Mouse (Mus musculus) stomach, embryonic 16.5 days (tissue): ENCODE measurements around the gene Gcsh. TPM values are rescaled to one million over a fixed set of nuclear protein-coding genes. Genes with fewer than 3 reads are reported as not detected.

Experiments used
- ATAC-seq: fragments of 200-750 bp; cut with Nextera tagmentation; 2 replicates; pipeline ENCODE4 v1.8.0; 2017; ENCODE audit warnings: moderate number of reproducible peaks, moderate TSS enrichment; ENCODE audit not compliant: insufficient read depth, low FRiP score
- H3K27ac ChIP-seq: fragments of 300-500 bp; sonication (generic); 2 replicates; pipeline ENCODE4 v1.5.1; 2014; ENCODE audit warnings: low read length
- H3K27me3 ChIP-seq: fragments of 300-500 bp; sonication (generic); 2 replicates; pipeline ENCODE4 v1.6.1; 2014; ENCODE audit warnings: low read length, control low read depth, mixed read lengths; ENCODE audit not compliant: control insufficient read depth, insufficient read depth
- H3K36me3 ChIP-seq: fragments of 300-500 bp; sonication (generic); 2 replicates; pipeline ENCODE4 v1.6.1; 2014; ENCODE audit warnings: low read length; ENCODE audit not compliant: control insufficient read depth, insufficient read depth
- H3K4me1 ChIP-seq: fragments of 300-500 bp; sonication (generic); 2 replicates; pipeline ENCODE4 v1.6.1; 2014; ENCODE audit warnings: low read length, control low read depth, mixed read lengths; ENCODE audit not compliant: control insufficient read depth, insufficient read depth
- H3K4me2 ChIP-seq: fragments of 300-500 bp; sonication (generic); 2 replicates; pipeline ENCODE4 v1.6.1; 2014; ENCODE audit warnings: low read depth, low read length, mixed read lengths
- H3K4me3 ChIP-seq: fragments of 300-500 bp; sonication (generic); replicated peaks from 2 replicates; pipeline ENCODE4 v1.5.1; 2014; ENCODE audit warnings: mild to moderate bottlenecking, low read length
- H3K9ac ChIP-seq: fragments of 300-500 bp; sonication (generic); 2 replicates; pipeline ENCODE4 v1.6.1; 2014; ENCODE audit warnings: low read length
- H3K9me3 ChIP-seq: fragments of 300-500 bp; sonication (generic); replicated peaks from 2 replicates; pipeline ENCODE4 v1.6.1; 2016; ENCODE audit warnings: low read length, control low read depth; ENCODE audit not compliant: control insufficient read depth
- WGBS: fragments of 180-500 bp; shearing (Covaris S2); extraction: QIAGEN DNeasy Blood & Tissue Kit; methylation state at CpG from one replicate; pipeline ENCODE4 v1.1.7; 2014; 5-methylcytosine and 5-hydroxymethylcytosine counted together
- polyA plus RNA-seq: library from polyadenylated mRNA; unstranded; fragments of >200 nt; fragmentation: Nextera tagmentation; extraction: Ambion mirVana; gene quantifications from 2 replicates; pipeline ENCODE4 v1.2.1, GENCODE M21; 2015

Gene Gcsh
- polyA plus RNA-seq, 1 experiment from 2014 or later, result 118 TPM

DNA sequence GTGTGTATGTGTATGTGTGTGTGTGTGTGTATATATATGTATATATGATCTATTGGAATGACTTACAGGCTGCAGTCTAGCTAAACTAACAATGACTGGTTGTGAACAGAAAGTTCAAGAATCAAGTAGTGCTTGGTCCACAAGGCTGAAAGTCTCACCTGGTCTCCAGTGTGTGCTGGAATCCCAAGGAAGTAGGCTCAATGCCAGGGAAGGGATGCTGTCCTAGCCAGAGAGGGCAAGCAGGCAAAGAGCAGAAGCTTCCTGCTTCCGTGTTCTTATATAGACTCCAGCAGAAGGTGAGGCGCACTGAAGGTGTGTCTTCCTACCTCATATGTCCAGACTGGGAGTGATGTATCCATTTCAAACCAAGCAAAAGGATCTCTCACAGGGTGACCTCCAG, 41.6 kb downstream of the Gcsh start:
- no peak for ATAC-seq
- Histone ChIP-seq H3K4me1 (peaks cover 7% of the 10 kb centered on the region), H3K36me3 (no peaks in the 10 kb centered on the region), H3K9me3 (no peaks in the 10 kb centered on the region), H3K9ac (no peak overlapping the region), H3K4me3 (no peak overlapping the region), H3K27ac (peak overlapping the region; percentile 20; the same call in 1 of the 2 replicates), H3K27me3 (no peaks in the 10 kb centered on the region), H3K4me2 (no peak overlapping the region)
- 79% methylated on average over 2 of the region's 2 CpGs for WGBS

GRCm38 (mm10) chr8:116951369-116951768, 42.0 kb downstream of the Gcsh start:
- Histone ChIP-seq H3K9ac (no peak overlapping the region), H3K4me2 (no peak overlapping the region)

DNA sequence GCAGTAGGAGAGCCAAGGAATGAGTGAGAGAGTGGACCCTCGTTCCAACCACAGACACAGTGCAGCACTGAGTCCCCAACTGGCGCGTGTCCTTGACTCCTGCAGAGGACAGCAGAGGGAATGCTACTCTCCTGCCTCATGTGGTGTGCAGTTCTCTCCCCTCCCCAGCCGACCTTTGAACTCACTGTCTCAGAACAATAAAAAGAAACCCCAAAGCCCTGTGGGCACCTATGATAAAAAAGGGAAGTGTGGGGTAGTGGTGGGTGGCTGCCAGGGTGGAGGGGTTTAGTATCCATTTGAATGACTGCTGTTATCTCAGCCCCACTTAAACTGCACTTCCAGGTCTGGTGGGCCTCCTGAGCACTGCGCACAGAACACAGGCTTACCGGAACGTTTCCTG, 45.7 kb downstream of the Gcsh start:
- H3K9me3 ChIP-seq, result no peaks in the 10 kb centered on the region
- no peak overlapping the region for H3K9ac ChIP-seq
- H3K4me2 ChIP-seq, result no peak overlapping the region
- H3K27ac ChIP-seq, result no peak overlapping the region
- H3K4me3 ChIP-seq, result no peak overlapping the region
- no peak for ATAC-seq
- peaks cover 24% of the 10 kb centered on the region for H3K4me1 ChIP-seq
- no peaks in the 10 kb centered on the region for H3K27me3 ChIP-seq
- no peaks in the 10 kb centered on the region for H3K36me3 ChIP-seq
- WGBS, result 77% methylated on average over 7 of the region's 7 CpGs

More at GRCm38 (mm10) chr8:116951369-116951768, 42.0 kb downstream of the Gcsh start:
- Histone ChIP-seq H3K27me3 (no peaks in the 10 kb centered on the region), H3K4me3 (no peak overlapping the region), H3K27ac (peak overlapping the region; percentile 20; the same call in 1 of the 2 replicates), H3K36me3 (no peaks in the 10 kb centered on the region), H3K4me1 (peaks cover 7% of the 10 kb centered on the region), H3K9me3 (no peaks in the 10 kb centered on the region)
- peak; percentile 69; the same call in 1 of the 2 replicates for ATAC-seq
- WGBS, result 45% methylated on average over 5 of the region's 5 CpGs

- no peak overlapping the region for H3K4me3 ChIP-seq
- WGBS, result 82% methylated on average over 6 of the region's 6 CpGs
- no peaks in the 10 kb centered on the region for H3K27me3 ChIP-seq
- H3K9ac ChIP-seq, result no peak overlapping the region
- no peaks in the 10 kb centered on the region for H3K36me3 ChIP-seq
- peak overlapping the region; percentile 26; the same call in 1 of the 2 replicates for H3K4me2 ChIP-seq
- peaks cover 24% of the 10 kb centered on the region for H3K4me1 ChIP-seq
- H3K9me3 ChIP-seq, result no peaks in the 10 kb centered on the region
- ATAC-seq, result no peak
- no peak overlapping the region for H3K27ac ChIP-seq
Measured at GRCm38 (mm10) chr8:116946851-116947250, 46.5 kb downstream of the Gcsh start.

- ATAC-seq, result no peak
- H3K4me1 ChIP-seq, result peaks cover 23% of the 10 kb centered on the region
- no peak overlapping the region for H3K27ac ChIP-seq
- 69% methylated on average over 21 of the region's 21 CpGs for WGBS
- H3K4me3 ChIP-seq, result no peak overlapping the region
- no peaks in the 10 kb centered on the region for H3K27me3 ChIP-seq
- H3K9me3 ChIP-seq, result no peaks in the 10 kb centered on the region
- no peaks in the 10 kb centered on the region for H3K36me3 ChIP-seq
- peak overlapping the region; percentile 26 for H3K4me2 ChIP-seq
- peak overlapping the region; percentile 33; the same call in 1 of the 2 replicates for H3K9ac ChIP-seq
Measured at GRCm38 (mm10) chr8:116946268-116946838, 47.0 kb downstream of the Gcsh start.

DNA sequence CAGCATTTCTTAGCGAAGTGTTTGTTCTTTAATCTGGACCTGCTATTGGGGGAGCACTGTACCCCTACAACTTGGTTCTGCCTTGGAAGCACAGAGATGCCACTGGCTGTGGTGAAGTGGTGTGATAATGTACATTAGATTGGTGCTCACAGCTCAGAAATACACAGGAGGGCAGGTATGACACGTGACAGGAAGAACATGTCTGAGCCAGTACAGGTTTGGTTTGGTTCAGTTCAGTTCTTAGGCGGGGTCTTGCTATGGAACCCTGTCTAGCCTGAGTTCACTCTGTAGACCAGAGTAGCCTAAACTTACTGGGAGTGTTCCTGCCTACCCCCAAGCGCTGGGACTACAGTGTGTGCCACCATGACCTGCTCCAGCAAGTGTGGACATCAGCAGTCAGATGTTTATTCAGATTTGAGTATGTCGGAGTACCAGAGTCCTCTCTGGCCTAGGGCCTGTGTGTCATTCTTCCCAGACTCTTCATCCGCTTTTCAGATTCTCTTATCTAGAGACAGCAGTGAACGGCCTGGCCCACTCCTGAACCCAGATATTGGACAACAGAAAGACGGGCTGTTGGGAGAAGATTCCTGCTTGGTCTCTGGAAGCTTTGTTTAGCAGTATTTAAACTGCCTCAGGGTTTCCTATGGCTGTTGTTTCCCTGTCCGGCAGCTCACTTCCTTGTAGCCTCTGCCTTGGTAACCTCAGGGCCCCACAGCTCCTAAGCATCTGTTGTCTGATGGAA, 48.0 kb downstream of the Gcsh start:
- Histone ChIP-seq H3K4me2 (no peak overlapping the region; the same call in 1 of the 2 replicates), H3K4me3 (no peak overlapping the region), H3K27ac (no peak overlapping the region), H3K9ac (no peak overlapping the region), H3K36me3 (no peaks in the 10 kb centered on the region), H3K9me3 (no peaks in the 10 kb centered on the region), H3K4me1 (peaks cover 17% of the 10 kb centered on the region), H3K27me3 (no peaks in the 10 kb centered on the region)
- WGBS, result 78% methylated on average over 9 of the region's 9 CpGs
- no peak for ATAC-seq

DNA sequence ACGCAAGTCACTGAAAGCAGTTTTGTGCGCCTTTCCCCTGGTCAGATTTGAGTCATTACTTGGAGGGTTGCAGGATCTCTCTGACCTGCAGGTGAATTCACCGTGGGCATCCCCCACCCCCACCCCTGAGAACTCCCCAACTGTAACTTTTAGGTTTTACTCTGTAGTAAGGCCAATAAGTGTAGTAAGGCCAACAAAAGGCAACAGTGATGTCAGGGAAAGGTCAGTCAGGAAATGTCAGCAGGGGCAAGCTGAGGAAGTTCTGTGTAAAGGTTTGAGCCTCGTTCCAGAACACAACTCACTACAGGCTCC, 49.0 kb downstream of the Gcsh start:
- H3K36me3 ChIP-seq, result no peaks in the 10 kb centered on the region
- peak overlapping the region; percentile 38; the same call in 1 of the 2 replicates for H3K27ac ChIP-seq
- H3K4me2 ChIP-seq, result peak overlapping the region; percentile 94
- H3K9me3 ChIP-seq, result no peaks in the 10 kb centered on the region
- 12% methylated on average over 4 of the region's 4 CpGs for WGBS
- no peaks in the 10 kb centered on the region for H3K27me3 ChIP-seq
- H3K9ac ChIP-seq, result peak overlapping the region; percentile 93
- ATAC-seq, result no peak
- H3K4me3 ChIP-seq, result peak overlapping the region; percentile 95
- H3K4me1 ChIP-seq, result peaks cover 17% of the 10 kb centered on the region

- Histone ChIP-seq H3K9ac (peak overlapping the region; percentile 93), H3K36me3 (no peaks in the 10 kb centered on the region), H3K4me2 (peak overlapping the region; percentile 94), H3K27me3 (no peaks in the 10 kb centered on the region), H3K27ac (peak overlapping the region; percentile 38; the same call in 1 of the 2 replicates), H3K9me3 (no peaks in the 10 kb centered on the region), H3K4me3 (peak overlapping the region; percentile 95), H3K4me1 (peaks cover 17% of the 10 kb centered on the region)
- under 1% methylated on average over 62 of the region's 62 CpGs for WGBS
- ATAC-seq, result peak; percentile 65
Measured at GRCm38 (mm10) chr8:116943555-116944384, 49.6 kb downstream of the Gcsh start.

- peak; percentile 88 for ATAC-seq
- H3K4me1 ChIP-seq, result peaks cover 17% of the 10 kb centered on the region
- WGBS, result under 1% methylated on average over 42 of the region's 46 CpGs
- H3K27me3 ChIP-seq, result no peaks in the 10 kb centered on the region
- H3K9ac ChIP-seq, result peak within 1 kb of the TSS; percentile 93
- peaks cover 3% of the 10 kb centered on the region; the same call in 1 of the 2 replicates for H3K36me3 ChIP-seq
- H3K4me3 ChIP-seq, result peak within 1 kb of the TSS; percentile 95
- H3K9me3 ChIP-seq, result no peaks in the 10 kb centered on the region
- H3K27ac ChIP-seq, result peak within 1 kb of the TSS; percentile 38; the same call in 1 of the 2 replicates
- H3K4me2 ChIP-seq, result peak within 1 kb of the TSS; percentile 94
Measured at GRCm38 (mm10) chr8:116943161-116943554, 50.2 kb downstream of the Gcsh start, which contains the start of gene Atmin. Gene Atmin, plus strand, starts transcription at chr8:116943393.
